Mouse (Mus musculus) stomach, postnatal 0 days (tissue): Measurements from ENCODE around the gene Trem1.

Source experiments
- CTCF ChIP-seq: IDR thresholded peaks from 2 replicates; pipeline ENCODE4 v1.5.1; 2016; ENCODE audit warnings: antibody characterized with exemption, low read depth, mild to moderate bottlenecking, moderate library complexity
- EP300 ChIP-seq: optimal IDR thresholded peaks from 2 replicates; pipeline ENCODE3; 2016; ENCODE audit warnings: antibody characterized with exemption

DNA sequence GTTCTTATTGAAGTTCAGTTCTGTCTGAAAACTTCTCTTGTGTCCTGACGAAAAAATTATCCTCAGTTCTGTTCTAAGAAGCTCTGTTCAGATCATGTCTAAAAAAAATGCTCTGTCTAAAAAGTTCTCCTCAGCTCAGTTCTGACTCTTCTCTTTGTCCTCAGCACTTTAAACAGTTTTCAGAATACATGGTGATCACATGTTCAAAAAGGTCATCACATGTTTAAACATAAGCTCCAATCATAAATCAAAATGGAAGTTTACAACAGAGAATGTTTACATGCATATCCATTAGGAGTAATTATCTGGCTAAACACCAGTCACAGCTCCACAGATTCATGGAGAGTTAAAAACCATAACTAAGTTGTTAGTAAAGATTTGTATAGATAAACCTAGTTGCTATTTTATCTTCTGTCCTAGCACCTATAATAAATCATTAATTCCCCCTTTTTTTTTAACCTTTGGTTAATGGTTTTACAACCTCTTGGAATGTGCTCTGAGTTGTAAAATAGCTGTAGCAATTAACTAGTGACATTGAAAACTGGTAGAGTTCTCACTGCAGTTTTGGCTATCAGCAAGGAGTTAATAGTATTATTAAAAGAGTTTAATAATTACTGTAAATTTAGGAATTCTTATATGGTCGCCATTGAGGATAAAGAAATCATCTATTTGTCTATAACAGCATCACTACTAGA lies 34.2 kb downstream of the Trem1 start:
- TF ChIP-seq EP300, result no peak
- no peak for TF ChIP-seq CTCF
